Mouse (Mus musculus) A20 (cell line): ENCODE results near the gene Prss16.

Source experiments
- DNase-seq: peaks from one replicate; pipeline ENCODE4 v3.0.0-alpha.2; 2011; ENCODE audit warnings: low read depth, low spot score

Gene Prss16

GRCm38 (mm10) chr13:22009642-22010041 lies at the start of gene Prss16:
Gene Prss16, minus strand, starts transcription at chr13:22009742.
- DNase-seq = no peak

DNA sequence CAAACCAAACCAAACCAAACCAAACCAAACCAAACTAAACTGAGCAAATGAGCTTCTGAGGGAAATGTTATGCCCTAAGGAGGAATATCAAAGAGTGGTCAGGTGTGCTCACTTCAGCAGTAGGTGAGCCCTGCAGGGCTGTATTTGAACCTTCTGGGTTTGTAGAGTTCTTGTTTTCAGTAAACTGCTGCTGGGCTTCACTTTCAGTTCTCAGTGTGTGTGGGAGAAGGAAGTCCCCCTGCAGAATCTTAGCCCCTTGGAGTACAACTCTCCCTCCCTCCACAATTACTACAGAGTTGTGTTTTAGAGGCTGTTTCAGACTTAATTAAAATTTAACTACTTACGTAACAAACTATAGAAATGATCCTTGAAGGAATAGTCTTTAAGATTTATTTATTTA lies 44.2 kb upstream of the Prss16 start:
- peak; percentile 33 for DNase-seq

GRCm38 (mm10) chr13:22051523-22051859 lies 41.9 kb upstream of the Prss16 start:
- no peak for DNase-seq

- DNase-seq = peak; percentile 98
Measured at GRCm38 (mm10) chr13:22050591-22051522, 41.3 kb upstream of the Prss16 start.

- DNase-seq = peak; percentile 89
Measured at GRCm38 (mm10) chr13:22049737-22050440, 40.3 kb upstream of the Prss16 start.

- DNase-seq = no peak
Measured at GRCm38 (mm10) chr13:22049041-22049440, 39.5 kb upstream of the Prss16 start.

DNA sequence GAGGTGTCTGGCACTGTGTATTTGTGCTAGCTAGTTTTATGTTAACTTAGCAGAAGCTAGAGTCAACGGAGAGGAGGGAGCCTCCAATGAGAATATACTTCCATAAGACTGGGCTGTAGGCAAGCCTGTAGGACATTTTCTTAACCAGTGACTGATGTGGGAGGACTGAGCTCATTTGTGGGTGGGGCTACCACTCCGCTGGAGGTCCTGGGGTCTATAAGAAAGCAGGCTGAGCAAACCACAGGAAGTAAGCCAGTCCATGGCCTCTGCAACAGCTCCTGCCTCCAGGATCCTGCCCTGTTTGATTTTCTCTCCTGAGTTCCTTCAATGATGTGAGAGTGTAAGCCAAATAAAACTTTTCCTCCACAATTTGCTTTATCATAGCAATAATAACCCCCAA lies 35.8 kb upstream of the Prss16 start:
- no peak for DNase-seq

GRCm38 (mm10) chr13:22044432-22045155 lies 35.1 kb upstream of the Prss16 start:
- no peak for DNase-seq

- DNase-seq = peak; percentile 76
Measured at GRCm38 (mm10) chr13:22043503-22044431, 34.2 kb upstream of the Prss16 start.

GRCm38 (mm10) chr13:22042568-22043502 lies 33.3 kb upstream of the Prss16 start, which contains the start of the genes Hist1h2ag and Hist1h2bj:
Gene Hist1h2ag, minus strand, starts transcription at chr13:22042944.
Gene Hist1h2bj, plus strand, starts transcription at chr13:22043214.
- DNase-seq = peak; percentile 98

DNA sequence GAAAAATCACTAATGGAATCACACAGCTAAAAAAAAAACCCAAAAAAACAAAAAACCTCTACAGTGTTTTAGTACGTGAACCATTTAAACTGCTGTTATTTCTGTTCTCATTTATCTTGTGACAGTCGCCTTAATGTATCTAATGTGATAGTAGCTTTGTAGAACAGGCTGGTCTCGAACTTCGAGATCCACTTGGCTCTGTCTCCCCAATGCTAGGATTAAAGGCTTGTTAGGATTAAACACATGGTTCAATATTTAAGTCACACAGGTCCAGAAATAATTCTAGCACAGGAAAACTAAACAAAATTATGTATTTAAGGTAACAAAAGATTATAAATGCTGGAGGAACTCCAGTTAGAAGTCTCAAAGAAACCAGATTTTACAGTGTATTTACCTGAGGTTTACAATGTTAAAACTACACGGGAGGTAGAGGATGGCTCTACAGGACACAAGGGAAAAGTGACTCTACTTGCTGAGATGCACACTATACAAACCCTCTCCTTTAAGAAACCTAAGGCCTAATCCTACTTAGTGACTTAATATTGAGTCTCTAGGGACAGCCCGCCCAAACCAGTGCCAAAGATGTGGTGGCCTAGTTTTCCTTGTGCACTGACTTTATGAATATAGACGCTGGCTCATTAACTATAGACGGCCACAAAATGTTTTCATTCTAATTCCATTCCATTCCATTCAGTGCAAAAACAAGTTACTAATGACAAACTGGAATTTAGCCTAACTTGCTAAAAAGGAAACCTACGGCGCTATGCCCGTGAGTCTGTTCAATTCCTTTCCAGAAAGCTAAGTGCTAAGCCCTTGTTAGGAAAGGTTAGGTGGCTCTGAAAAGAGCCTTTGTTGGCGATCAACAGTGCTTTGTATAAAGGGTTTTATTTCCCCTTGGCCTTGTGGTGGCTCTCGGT lies 32.4 kb upstream of the Prss16 start:
- DNase-seq = peak; percentile 75

- DNase-seq = peak; percentile 97
Measured at GRCm38 (mm10) chr13:22041142-22041536, 31.6 kb upstream of the Prss16 start, which contains the start of gene Hist1h4i. Gene Hist1h4i, minus strand, starts transcription at chr13:22041362.

GRCm38 (mm10) chr13:22040464-22041141 lies 31.1 kb upstream of the Prss16 start:
- DNase-seq = peak; percentile 78

- no peak for DNase-seq
Measured at GRCm38 (mm10) chr13:22039951-22040463, 30.5 kb upstream of the Prss16 start.

GRCm38 (mm10) chr13:22039364-22039763 lies 29.8 kb upstream of the Prss16 start:
- no peak for DNase-seq

- peak; percentile 10 for DNase-seq
Measured at GRCm38 (mm10) chr13:22037415-22037814, 27.9 kb upstream of the Prss16 start.

GRCm38 (mm10) chr13:22036986-22037385 lies 27.4 kb upstream of the Prss16 start:
- DNase-seq = no peak
